Mouse (Mus musculus): Measurements from ENCODE around the gene Klk5. TPM values are rescaled to one million over a fixed set of nuclear protein-coding genes. Genes with fewer than 3 reads are reported as not detected.

Klk5 gene
- polyA plus RNA-seq, 1 experiment from 2014 or later = not detected

- Histone ChIP-seq H3K4me1 (replicated peaks; ENCODE audit: control insufficient read depth, insufficient read depth, low read length) (no peaks in the 10 kb centered on the region), H3K9me3 (ENCODE audit: control insufficient read depth) (no peaks in the 10 kb centered on the region), H3K27ac (ENCODE audit: low read depth, low read length) (no peak overlapping the region), H3K4me3 (ENCODE audit: low read depth, low read length) (no peak overlapping the region), H3K4me2 (replicated peaks; ENCODE audit: low read depth) (no peak overlapping the region), H3K9ac (ENCODE audit: low read depth, low read length) (no peak overlapping the region), H3K27me3 (replicated peaks; ENCODE audit: control insufficient read depth, insufficient read depth, low read length) (no peaks in the 10 kb centered on the region), H3K36me3 (ENCODE audit: control insufficient read depth, insufficient read depth) (no peaks in the 10 kb centered on the region)
- TF ChIP-seq CTCF (IDR thresholded peaks at IDR 0.05; ENCODE audit: low read depth) = no peak
- 88% methylated on average over 7 of the region's 7 CpGs for WGBS
- ATAC-seq = no peak
Measured at GRCm38 (mm10) chr7:43815211-43815610, 26.6 kb upstream of the Klk5 start.

- Histone ChIP-seq H3K27ac (ENCODE audit: low read depth, low read length) (no peak overlapping the region), H3K4me1 (replicated peaks; ENCODE audit: control insufficient read depth, insufficient read depth, low read length) (no peaks in the 10 kb centered on the region), H3K4me2 (replicated peaks; ENCODE audit: low read depth) (no peak overlapping the region), H3K9me3 (ENCODE audit: control insufficient read depth) (no peaks in the 10 kb centered on the region), H3K9ac (ENCODE audit: low read depth, low read length) (no peak overlapping the region), H3K27me3 (replicated peaks; ENCODE audit: control insufficient read depth, insufficient read depth, low read length) (no peaks in the 10 kb centered on the region), H3K36me3 (ENCODE audit: control insufficient read depth, insufficient read depth) (no peaks in the 10 kb centered on the region), H3K4me3 (ENCODE audit: low read depth, low read length) (no peak overlapping the region)
- no peak for ATAC-seq
- TF ChIP-seq CTCF (IDR thresholded peaks at IDR 0.05; ENCODE audit: low read depth) = no peak
Measured at GRCm38 (mm10) chr7:43816746-43817145, 25.0 kb upstream of the Klk5 start.

GRCm38 (mm10) chr7:43821581-43821980 is 20.2 kb upstream of the Klk5 start:
- Histone ChIP-seq H3K4me2 (replicated peaks; ENCODE audit: low read depth) (no peak overlapping the region), H3K4me1 (replicated peaks; ENCODE audit: control insufficient read depth, insufficient read depth, low read length) (no peaks in the 10 kb centered on the region), H3K27ac (ENCODE audit: low read depth, low read length) (no peak overlapping the region), H3K27me3 (replicated peaks; ENCODE audit: control insufficient read depth, insufficient read depth, low read length) (no peaks in the 10 kb centered on the region), H3K4me3 (ENCODE audit: low read depth, low read length) (no peak overlapping the region), H3K36me3 (ENCODE audit: control insufficient read depth, insufficient read depth) (no peaks in the 10 kb centered on the region), H3K9ac (ENCODE audit: low read depth, low read length) (no peak overlapping the region), H3K9me3 (ENCODE audit: control insufficient read depth) (no peaks in the 10 kb centered on the region)
- no peak for ATAC-seq
- no peak for TF ChIP-seq CTCF (IDR thresholded peaks at IDR 0.05; ENCODE audit: low read depth)
- WGBS = 87% methylated on average over 7 of the region's 7 CpGs

GRCm38 (mm10) chr7:43824199-43824598 is 17.6 kb upstream of the Klk5 start, which contains the start of gene Klk6:
Gene Klk6, plus strand, starts transcription at chr7:43824499.
- WGBS = 78% methylated on average over 10 of the region's 10 CpGs

GRCm38 (mm10) chr7:43826056-43826455 is 15.7 kb upstream of the Klk5 start:
- Histone ChIP-seq H3K4me3 (ENCODE audit: low read depth, low read length) (no peak overlapping the region), H3K36me3 (ENCODE audit: control insufficient read depth, insufficient read depth) (no peaks in the 10 kb centered on the region), H3K27me3 (replicated peaks; ENCODE audit: control insufficient read depth, insufficient read depth, low read length) (no peaks in the 10 kb centered on the region), H3K9ac (ENCODE audit: low read depth, low read length) (no peak overlapping the region), H3K9me3 (ENCODE audit: control insufficient read depth) (no peaks in the 10 kb centered on the region), H3K4me1 (replicated peaks; ENCODE audit: control insufficient read depth, insufficient read depth, low read length) (no peaks in the 10 kb centered on the region), H3K4me2 (replicated peaks; ENCODE audit: low read depth) (no peak overlapping the region), H3K27ac (ENCODE audit: low read depth, low read length) (no peak overlapping the region)
- 70% methylated on average over 5 of the region's 5 CpGs for WGBS
- no peak for TF ChIP-seq CTCF (IDR thresholded peaks at IDR 0.05; ENCODE audit: low read depth)
- no peak for ATAC-seq

More at GRCm38 (mm10) chr7:43824199-43824598, 17.6 kb upstream of the Klk5 start, which contains the start of gene Klk6:
- no peak for ATAC-seq
- Histone ChIP-seq H3K27me3 (replicated peaks; ENCODE audit: control insufficient read depth, insufficient read depth, low read length) (no peaks in the 10 kb centered on the region), H3K9me3 (ENCODE audit: control insufficient read depth) (no peaks in the 10 kb centered on the region), H3K9ac (ENCODE audit: low read depth, low read length) (no peak within 1 kb of the TSS), H3K4me3 (ENCODE audit: low read depth, low read length) (no peak within 1 kb of the TSS), H3K4me1 (replicated peaks; ENCODE audit: control insufficient read depth, insufficient read depth, low read length) (no peaks in the 10 kb centered on the region), H3K4me2 (replicated peaks; ENCODE audit: low read depth) (no peak within 1 kb of the TSS), H3K36me3 (ENCODE audit: control insufficient read depth, insufficient read depth) (no peaks in the 10 kb centered on the region), H3K27ac (ENCODE audit: low read depth, low read length) (no peak within 1 kb of the TSS)
- no peak for TF ChIP-seq CTCF (IDR thresholded peaks at IDR 0.05; ENCODE audit: low read depth)

- Histone ChIP-seq H3K4me3 (ENCODE audit: low read depth, low read length) (no peak overlapping the region), H3K27me3 (replicated peaks; ENCODE audit: control insufficient read depth, insufficient read depth, low read length) (no peaks in the 10 kb centered on the region), H3K4me2 (replicated peaks; ENCODE audit: low read depth) (no peak overlapping the region), H3K4me1 (replicated peaks; ENCODE audit: control insufficient read depth, insufficient read depth, low read length) (no peaks in the 10 kb centered on the region), H3K36me3 (ENCODE audit: control insufficient read depth, insufficient read depth) (no peaks in the 10 kb centered on the region), H3K9me3 (ENCODE audit: control insufficient read depth) (no peaks in the 10 kb centered on the region), H3K9ac (ENCODE audit: low read depth, low read length) (no peak overlapping the region), H3K27ac (ENCODE audit: low read depth, low read length) (no peak overlapping the region)
- WGBS = 75% methylated on average over 4 of the region's 4 CpGs
- no peak for TF ChIP-seq CTCF (IDR thresholded peaks at IDR 0.05; ENCODE audit: low read depth)
- ATAC-seq = no peak
Measured at GRCm38 (mm10) chr7:43827706-43828105, 14.1 kb upstream of the Klk5 start.

- Histone ChIP-seq H3K36me3 (ENCODE audit: control insufficient read depth, insufficient read depth) (no peaks in the 10 kb centered on the region), H3K4me1 (replicated peaks; ENCODE audit: control insufficient read depth, insufficient read depth, low read length) (no peaks in the 10 kb centered on the region), H3K27ac (ENCODE audit: low read depth, low read length) (no peak overlapping the region), H3K4me3 (ENCODE audit: low read depth, low read length) (no peak overlapping the region), H3K4me2 (replicated peaks; ENCODE audit: low read depth) (no peak overlapping the region), H3K9ac (ENCODE audit: low read depth, low read length) (no peak overlapping the region), H3K9me3 (ENCODE audit: control insufficient read depth) (no peaks in the 10 kb centered on the region), H3K27me3 (replicated peaks; ENCODE audit: control insufficient read depth, insufficient read depth, low read length) (no peaks in the 10 kb centered on the region)
- TF ChIP-seq CTCF (IDR thresholded peaks at IDR 0.05; ENCODE audit: low read depth) = no peak
- no peak for ATAC-seq
- 85% methylated on average over 8 of the region's 8 CpGs for WGBS
Measured at GRCm38 (mm10) chr7:43829006-43829405, 12.8 kb upstream of the Klk5 start.

All from intestine, postnatal 0 days (tissue).